Mouse (Mus musculus): Measurements from ENCODE around the gene 1700025G04Rik.

Gene 1700025G04Rik

DNA sequence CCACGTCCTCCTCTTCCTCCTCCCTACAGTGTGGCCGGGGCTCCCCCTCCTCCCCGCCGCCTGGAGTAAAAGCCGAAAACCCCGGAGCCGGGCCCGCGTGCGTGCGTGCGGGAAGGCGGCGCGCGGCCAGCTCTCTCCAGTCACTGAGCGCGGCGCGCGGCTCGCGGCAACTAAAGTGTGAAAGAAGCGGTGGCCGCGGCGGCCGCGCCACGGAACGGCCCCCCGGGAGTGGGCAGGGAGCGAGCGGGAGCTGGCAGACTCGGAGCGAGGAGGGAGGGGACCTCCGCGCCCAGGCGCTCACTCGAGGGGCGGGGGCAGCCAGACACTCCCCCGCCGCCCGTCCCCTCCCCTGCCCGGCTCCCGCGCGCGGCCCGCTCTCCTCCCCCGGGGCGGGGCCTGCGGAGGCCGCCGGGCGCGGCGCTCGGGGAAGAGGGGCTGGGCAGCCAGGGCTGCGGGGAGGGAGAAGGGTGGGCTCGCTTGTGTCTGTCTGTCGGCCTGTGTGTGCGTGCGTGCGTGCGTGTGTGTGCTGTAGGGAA lies at the start of gene 1700025G04Rik:
TSS of gene 1700025G04Rik (minus strand) at position 108 of the 536 bp plus-strand sequence.
- peak; percentile 55 to 65 for DNase-seq (ENCODE audit: low spot score in 2 of 2)

DNA sequence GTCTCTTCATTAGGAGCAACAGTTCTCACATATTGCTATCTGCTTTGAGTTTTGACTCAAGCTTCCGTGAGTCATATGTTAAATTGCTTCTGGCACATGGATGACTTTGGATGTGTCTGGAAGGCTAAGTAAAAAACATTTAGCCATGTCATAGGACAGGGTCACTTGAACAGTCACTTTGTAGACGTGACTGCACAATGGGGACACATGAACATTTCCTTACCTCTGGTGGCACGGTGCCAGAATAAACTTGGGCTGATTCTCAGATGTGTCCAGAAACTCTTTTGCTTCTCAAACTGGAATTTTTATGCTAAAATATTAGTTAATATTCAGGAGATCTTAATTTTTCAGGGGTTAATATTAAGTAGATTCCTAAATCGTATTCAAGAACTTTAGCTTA lies 49.6 kb upstream of the 1700025G04Rik start:
- DNase-seq (ENCODE audit: low spot score in 2 of 2) = no peak

DNA sequence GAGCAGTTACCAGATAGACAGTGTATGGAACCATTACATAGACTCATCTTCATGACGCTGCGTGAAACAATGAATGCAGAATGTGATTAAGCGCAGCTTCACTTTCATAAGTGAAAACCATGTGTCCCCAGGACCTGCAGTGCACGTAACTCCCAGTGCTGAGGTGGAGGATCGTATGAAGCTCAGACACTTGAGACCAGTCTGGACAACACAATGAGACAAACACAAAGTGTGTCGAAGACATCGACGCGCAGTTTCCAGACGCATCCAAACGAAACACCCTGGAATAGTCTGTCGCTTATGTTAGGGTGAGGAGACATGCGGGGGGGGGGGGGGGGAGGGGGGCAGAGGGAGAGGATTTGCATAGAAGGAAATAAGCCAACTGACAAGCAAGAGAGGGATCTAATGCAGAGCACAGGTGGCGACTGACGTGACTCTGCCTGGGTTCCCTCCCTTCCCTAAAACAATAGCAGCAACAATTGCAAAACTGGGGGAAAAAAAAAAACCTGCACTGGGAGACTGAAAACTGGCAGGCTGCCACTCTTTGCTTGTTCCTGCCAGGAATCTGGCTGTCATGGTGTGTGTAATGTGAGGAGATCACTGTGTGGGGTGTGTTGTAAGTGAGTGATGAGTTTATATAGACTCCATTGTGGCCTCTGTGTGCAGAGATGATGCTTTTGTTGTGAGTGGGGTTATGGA lies 40.3 kb upstream of the 1700025G04Rik start:
- DNase-seq (ENCODE audit: low spot score in 2 of 2) = no peak

DNA sequence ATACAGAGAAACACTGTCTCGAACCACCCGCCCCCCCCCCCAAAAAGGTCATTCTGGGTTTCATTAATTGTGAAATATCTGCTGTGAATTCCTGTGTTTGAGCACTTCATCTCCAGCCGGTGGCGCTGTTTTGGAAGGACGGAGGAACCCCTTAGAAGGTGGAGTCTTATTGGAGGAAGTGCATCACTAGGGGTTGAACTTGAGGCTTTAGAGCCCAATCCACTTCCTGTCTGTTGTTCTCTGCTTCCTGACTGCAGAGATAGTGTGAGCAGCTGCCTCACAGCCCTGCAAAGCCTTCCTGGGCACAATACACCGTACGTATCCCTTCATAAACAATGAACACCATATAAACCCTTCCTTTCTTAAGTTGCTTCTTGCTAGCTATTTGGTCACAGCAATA lies 35.5 kb upstream of the 1700025G04Rik start:
- DNase-seq (ENCODE audit: low spot score in 2 of 2) = no peak

DNA sequence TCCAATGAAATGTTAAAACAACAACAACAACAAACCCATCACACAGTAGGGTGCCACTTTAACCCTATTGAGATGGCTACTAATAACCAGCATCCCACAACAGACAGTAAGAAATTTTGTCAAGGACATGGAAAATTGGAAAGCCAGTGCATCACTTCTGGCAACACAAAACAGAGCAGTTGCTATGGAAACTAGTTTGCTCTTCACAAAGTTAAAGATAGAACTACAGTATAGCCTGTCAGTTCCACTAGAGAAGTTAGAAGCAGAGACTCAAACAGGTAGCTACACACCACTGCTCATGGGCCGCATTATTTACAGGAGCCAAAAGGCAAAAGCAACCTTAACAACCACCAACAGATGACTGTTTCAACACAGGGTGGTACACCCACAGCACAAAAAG lies 20.2 kb upstream of the 1700025G04Rik start:
- no peak for DNase-seq (ENCODE audit: low spot score in 2 of 2)

DNA sequence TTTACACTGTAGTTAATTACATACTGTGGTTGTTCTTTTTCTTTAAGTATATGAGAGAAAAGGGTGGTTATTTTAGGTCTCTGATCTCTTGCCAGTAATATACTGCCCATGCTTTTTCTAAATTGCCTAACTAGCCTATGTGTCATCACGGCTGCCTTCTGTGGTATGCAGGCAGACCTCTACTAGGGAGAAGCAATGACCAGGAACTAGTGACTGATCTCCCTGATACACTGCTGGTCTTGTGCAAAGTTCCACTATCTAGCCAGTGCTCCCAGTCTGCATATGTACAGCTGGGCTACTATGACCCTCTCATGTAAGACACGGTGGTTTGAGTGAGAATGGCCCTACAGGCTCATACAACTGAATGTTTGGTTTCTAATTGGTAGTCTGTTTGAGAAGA lies 16.2 kb upstream of the 1700025G04Rik start:
- DNase-seq (ENCODE audit: low spot score in 2 of 2) = no peak

DNA sequence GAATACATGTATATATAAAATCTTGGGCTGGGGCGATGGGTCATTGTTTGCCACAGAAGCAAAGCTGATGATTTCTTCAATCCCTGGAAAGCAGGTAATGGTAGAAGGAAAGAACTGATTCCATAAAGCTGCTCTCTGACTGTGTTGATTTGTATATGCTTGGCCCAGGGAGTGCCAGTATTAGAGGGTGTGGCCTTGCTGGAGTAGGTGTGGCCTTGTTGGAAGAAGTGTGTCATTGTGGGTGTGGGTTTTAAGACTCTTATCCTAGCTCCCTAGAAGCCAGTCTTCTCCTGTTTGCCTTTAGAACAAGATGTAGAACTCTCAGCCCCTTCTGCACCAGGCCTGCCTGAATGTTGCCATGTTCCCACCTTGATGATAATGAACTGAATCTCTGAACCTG lies 15.3 kb upstream of the 1700025G04Rik start:
- DNase-seq (ENCODE audit: low spot score in 2 of 2) = no peak

DNA sequence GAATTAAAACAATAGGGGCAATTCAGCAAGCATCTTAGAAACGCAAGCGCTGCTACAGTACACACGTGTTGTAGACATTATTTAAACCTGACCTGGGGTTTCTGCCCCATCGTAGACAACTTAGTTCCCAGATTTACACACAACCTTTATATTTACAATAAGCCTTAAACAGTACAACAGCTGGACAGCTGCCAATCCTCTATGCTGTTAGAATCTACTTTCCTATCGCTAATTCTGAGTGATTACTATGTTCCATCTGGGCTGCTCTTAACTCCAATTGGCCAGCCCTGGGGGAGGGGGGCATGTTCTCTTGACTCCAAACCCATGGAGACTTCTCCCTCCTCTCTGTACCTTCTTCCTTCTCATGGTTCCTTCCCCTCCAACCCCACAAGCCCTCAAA lies 11.8 kb upstream of the 1700025G04Rik start:
- no peak for DNase-seq (ENCODE audit: low spot score in 2 of 2)

DNA sequence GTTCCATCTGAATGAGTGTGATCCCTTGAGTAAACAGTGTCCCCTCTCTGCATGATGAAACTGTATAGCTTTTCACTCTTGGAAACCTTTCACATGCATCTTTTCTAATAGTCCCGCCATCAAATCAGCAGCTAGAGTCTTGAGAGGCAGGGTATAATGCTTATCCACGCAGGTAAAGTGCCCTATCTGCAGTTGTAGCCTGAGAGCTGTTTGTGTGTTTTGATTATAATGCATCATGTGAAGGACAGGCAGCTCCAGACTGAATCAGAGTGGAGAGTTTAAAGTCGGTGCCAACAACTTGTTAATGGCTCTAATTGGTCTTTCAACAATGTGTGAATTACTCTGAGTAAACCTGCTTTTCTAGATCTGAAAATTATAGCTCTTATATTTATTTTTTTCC lies 6.1 kb upstream of the 1700025G04Rik start:
- no peak for DNase-seq (ENCODE audit: low spot score in 2 of 2)

DNA sequence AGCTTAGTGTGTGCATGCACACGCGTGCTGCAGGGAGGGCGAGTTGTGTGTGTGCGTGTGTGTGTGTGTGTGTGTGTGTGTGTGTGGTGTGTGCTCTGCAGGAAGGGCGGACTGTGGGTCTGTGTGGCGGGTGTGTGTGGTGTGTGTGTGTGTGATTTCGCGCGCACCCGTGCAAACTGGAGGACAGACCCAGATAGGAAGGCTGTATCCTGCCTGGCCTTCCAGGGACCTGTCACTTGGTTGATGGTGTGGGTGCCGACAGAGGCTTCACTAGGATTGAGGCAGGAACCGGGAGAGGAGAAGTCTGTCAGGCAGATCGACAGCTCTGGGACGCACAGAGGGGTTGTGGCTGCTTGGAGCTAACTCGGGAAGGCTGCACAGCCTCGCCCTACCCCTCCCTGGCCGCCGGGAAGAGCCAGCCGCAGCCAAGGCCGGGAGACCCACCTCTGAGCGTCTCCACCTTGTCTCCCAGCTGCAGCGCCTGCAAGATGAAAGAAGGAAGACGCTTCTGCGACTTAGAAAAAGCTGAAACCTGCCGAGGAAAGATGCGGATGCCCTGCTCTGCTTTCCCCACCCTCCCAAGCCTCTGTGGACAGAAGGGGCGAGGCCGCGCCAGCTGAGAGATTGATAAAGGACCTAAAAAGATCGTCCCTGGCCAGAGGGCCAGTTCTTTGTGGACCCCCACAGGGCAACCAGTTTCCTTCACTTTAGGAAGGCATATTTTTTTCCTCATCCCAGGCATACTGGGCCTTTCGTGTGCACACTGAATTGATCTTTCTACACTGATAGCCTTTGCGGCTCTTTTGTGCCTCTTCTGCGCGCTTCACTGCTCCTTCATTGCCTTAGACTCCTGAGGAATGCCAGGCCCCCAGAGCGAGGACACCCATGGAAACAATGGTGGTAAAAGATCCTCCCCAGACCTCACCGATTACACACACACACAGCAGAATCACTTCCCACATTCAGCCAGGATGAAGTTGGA lies 930 bp upstream of the 1700025G04Rik start:
- DNase-seq (ENCODE audit: low spot score in 2 of 2) = peak; percentile 1 to 2

DNA sequence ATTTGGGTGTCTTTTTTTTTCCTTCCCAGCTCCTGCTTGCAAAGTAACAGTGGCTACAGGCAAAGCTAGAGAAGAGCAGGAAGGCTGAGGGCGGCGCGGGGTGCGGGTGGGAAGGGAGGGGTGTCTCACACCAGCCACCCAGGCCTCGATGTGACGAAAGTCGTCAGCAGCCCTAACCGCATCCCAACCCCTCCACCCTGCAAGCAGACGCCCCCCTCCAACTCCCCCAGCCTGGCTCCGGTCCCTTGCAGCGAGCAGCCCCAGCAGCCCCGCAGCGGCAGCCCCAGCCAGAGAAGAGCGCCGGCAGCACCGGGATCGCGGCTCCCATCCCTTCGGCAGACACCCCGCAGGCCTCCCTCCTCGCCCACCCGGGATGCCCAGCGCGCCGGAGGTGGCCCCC lies 399 bp downstream of the 1700025G04Rik start:
- DNase-seq (ENCODE audit: low spot score in 2 of 2) = peak; percentile 5 to 14

DNA sequence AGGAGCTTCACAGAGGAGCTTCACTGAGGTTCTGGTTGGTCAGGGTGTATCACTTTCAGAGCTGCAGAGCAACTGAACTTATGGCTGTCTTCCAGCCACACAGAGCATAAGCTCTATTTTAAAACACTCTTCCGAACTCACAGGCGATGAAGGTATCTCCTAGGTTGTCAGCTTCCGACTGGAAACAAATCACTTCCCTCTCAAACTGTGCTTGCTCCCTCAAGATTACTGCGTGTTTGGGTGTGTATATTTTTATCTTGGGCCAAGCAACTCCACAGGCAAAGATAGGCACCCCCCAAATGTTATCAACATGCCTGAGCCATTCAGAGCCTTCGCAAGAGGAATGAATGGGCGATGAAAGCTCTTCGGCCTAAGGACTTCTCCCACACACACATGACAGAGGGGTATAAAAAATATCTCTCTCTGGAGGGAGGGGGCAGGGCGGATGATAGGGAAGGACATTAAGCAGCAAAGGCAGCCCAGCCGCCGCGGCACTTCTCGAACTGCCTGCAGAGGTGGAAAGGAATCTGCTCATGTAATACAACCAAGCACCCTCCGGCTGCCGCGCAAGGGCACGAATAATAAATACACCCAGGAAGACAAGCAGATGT lies 1.0 kb downstream of the 1700025G04Rik start:
- peak; percentile 1 to 9 for DNase-seq (ENCODE audit: low spot score in 2 of 2)

DNA sequence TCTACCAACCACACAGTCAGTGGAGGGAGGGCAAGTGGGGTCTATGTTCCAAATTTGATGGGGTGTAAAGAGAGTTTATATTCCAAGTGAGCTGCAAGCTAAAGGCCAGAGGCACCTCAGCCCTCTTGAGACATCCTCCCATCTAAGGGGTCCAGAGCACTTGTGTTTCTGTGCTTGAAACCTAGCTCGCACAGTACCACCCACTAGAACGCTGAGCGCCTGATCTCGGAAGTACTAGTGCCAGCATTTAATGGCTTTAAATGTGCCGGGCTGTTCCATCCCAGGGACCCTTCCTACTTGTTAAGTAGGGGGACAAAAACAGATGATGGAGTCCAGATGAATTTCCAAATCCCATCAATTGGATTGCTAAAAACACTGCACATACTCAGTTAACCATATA lies 1.9 kb downstream of the 1700025G04Rik start:
- DNase-seq (ENCODE audit: low spot score in 2 of 2) = no peak

DNA sequence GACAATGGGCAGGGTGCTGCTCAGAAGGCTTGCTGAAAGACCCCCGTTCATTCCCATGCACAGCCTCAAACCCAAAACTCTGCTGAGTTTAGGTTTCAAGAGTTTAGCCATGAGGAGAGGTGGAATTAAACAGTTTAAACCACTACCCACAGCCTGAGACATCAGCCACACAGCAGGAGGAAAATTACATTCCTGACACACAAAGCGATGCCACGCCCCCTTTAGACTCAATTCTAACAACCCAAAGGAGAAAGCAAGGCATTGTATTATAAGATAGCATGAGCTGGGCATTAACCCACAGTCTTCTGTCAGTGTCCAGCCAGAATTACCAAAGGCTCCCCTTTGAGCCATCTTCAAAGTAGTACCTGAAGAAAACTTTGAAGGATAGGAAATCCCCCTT lies 3.0 kb downstream of the 1700025G04Rik start:
- no peak for DNase-seq (ENCODE audit: low spot score in 2 of 2)

DNA sequence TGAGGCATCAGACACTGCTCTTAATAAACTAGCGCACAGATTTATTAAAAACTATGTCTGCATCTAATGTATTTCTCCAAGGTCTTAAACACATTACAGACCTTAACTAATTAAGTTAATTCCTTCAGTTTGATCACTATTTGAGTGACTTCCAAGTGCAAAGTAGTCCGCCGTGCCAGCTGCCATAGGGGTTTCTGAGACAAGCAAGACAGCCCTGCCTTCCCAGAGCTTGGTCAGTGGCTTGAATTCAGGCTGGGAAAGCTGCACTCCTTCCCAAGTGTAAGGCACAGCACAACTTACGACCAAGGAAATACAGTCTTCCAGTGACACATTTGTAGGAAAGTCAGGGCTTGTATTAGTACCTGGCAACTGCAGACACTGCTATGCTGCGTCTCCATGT lies 4.4 kb downstream of the 1700025G04Rik start:
- no peak for DNase-seq (ENCODE audit: low spot score in 2 of 2)

DNA sequence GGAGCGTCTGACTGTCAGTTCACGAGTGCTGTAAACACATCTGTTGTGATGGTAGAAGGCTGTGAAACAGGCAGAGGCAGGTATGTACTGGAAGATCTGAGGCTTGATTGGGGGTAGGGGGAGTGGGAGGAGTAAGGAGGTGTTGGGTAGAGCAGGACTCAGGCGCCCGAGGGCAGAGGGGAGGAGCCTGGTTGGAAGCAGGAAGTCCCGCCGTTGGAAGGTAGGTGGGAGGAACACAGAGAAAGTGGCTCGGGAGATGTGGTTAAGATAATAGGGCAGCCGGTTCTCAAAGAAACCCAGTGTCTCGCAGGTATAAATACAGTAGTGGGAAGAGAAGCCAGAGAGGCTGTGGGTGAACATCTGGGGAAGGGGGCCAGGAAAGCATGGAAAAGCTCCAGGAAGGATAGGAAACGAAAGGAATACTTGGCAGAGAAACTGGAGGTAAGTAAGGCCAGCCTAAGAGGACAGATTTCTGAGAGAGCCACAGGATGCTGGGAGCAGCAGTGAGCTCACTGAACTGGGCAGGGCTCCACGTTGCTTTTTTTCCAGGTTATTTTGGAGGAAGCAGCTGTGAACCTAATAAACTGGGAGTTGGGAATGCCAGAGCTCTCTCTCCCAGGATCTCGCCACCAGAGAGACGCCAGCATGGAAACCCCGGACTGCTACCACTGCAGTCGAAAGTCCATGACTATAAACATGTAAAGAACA lies 5.1 kb downstream of the 1700025G04Rik start:
- DNase-seq (ENCODE audit: low spot score in 2 of 2) = peak; percentile 2 to 6

DNA sequence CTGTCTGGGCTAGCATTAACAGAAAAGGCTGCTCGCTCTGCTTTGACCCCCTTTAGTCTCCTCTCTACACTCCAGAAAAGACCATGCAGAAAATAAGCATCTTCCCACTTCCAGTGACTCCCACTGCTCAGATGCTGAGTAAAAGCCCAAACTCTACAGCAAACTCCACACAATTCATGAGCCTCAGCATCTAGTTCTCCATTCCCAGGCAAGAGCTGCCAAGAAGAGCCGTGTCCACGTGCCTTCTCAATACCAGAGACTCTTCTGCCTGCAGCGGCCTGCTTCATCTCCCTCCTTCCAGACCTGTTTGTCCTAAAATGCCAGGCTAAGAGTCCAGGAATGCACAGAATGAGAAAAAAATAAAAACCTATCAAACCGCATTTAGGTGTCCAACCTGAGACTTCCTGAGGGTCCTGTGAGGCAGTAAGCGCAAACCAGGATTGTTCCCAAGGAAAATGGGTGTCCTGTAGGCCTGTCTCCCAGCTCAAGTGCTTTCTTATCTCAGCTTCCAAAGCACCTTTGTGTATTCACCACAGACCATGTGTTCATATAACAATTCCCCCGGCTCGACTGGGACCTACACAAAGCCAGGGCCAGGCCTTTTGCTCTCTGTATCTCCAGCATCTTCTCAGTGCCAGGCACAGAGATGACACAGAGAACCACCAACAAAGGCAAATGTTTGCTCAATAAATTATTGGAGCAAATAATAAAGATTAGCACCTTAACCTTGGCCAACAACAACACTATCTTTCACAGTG lies 7.8 kb downstream of the 1700025G04Rik start:
- no peak for DNase-seq (ENCODE audit: low spot score in 2 of 2)

DNA sequence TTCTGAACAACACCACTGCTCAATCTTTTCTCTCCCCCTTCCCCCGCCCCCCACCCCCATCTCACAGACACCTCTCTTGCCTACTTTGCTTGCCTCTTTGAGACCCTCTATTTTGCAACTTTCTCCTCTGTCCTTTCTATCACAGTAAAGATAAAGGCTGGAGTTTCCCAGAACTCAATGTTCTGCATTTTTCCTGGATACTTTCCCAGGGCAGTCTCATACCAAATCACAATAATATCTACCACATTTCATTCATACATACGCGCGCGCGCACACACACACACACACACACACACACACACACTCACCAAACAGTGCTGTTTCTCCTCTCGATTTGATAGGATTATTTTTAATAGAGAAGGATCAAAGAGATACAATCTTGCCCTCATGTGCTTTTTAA lies 8.8 kb downstream of the 1700025G04Rik start:
- DNase-seq (ENCODE audit: low spot score in 2 of 2) = no peak

DNA sequence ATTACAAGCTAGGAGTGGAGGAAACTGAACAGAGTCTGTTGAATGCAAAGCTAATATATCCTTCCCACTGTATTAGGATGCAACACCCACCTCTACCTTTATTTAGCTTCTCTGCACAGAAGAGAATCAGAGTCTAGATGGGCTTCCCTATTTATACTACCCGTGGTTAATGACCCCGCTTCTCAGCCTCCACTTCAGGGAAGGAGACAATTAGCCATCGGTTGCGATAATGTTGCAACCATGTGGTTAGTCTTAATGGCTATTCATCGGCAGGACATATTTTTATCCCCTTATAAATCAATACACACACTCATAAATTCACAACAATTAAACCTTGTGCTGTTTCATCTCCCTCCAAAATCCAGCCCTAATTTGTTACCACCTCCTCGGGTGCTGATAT lies 9.7 kb downstream of the 1700025G04Rik start:
- no peak for DNase-seq (ENCODE audit: low spot score in 2 of 2)

DNA sequence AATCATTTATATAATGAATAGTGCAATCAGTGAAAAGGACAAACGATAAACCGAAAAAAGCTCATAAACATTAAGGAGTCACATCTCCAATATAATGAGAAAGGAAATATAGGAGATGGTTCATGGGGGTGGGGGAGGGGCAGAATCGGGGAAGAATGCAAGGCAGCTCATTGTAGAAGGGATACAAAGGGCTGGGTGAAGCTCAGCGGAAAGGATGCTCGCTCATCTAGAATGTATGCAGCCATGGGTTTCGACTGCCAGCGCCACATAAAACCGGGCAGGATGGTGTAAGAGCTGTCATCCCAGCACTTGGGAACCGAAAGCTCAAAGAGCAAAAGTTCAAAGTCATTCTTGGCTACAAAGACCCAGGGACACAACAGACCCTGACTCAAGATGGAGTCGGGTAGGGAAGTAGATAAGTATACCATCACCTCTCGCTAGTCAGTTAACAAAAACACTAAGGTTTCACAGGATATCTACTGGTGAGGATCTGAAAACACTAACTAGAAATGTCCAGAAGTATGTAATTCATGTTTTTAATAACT lies 12.7 kb downstream of the 1700025G04Rik start:
- no peak for DNase-seq (ENCODE audit: low spot score in 2 of 2)
